Mouse (Mus musculus) lung, adult 2 months (tissue): ENCODE results near the gene Sorl1.

Experiments
- CTCF ChIP-seq: fragments of 200-500 bp; IDR thresholded peaks from 2 replicates; pipeline ENCODE4 v1.5.1; 2011; ENCODE audit warnings: mild to moderate bottlenecking, low read length, control low read depth; ENCODE audit not compliant: insufficient read depth
- POLR2A ChIP-seq: fragments of 200-500 bp; IDR thresholded peaks from 2 replicates; pipeline ENCODE4 v1.6.1; 2011; ENCODE audit warnings: low read depth, mild to moderate bottlenecking, control low read depth, low read length, borderline replicate concordance; ENCODE audit errors: extremely low read depth

GRCm38 (mm10) chr9:42075241-42075640 is 48.9 kb downstream of the Sorl1 start:
- no peak for TF ChIP-seq POLR2A
- TF ChIP-seq CTCF, result no peak
